Mouse (Mus musculus) ovary, postnatal 10 days (tissue): ENCODE measurements around the gene Vim.
A peak's percentile ranks its signal among the peaks of the same experiment; 100 is the strongest.

Experiments used
- DNase-seq: peaks from one replicate; pipeline ENCODE4 v3.0.0; 2022; ENCODE audit warnings: low spot score

The Vim gene

DNA sequence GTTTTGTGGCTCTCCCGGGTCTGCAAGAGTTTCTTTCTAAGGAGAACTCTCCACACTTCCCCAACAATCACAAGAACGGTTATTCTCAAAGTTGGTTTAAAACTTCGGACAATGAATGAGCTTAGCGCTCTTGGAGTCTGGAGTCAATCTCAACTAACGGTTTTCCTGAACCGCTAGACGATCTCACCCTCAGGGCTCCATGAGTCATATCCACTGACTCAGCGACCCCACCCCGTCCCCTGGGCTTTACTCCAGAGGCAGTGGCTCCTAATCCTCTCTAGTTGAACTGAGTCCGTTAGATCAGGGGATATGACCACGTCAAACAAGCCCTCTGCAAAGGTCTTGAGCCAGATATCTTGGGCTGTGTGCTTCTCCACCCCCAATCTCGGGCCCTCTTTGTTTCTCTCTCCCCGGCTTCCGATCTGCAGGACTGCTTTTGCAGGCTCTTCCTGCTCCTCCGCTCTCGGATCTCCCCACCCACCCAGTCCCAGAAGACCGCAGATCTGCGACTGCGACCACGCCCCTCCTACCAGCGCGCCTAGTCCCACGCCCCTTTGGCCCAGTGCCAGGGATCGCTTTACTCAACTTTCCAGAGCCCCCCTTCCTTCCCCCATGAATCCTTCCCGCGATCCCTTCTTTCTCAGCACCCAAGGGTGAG is at the start of gene Vim:
Gene Vim (plus strand): TSS at position 520 of the 658 bp plus-strand sequence.
- peak; percentile 83 for DNase-seq

DNA sequence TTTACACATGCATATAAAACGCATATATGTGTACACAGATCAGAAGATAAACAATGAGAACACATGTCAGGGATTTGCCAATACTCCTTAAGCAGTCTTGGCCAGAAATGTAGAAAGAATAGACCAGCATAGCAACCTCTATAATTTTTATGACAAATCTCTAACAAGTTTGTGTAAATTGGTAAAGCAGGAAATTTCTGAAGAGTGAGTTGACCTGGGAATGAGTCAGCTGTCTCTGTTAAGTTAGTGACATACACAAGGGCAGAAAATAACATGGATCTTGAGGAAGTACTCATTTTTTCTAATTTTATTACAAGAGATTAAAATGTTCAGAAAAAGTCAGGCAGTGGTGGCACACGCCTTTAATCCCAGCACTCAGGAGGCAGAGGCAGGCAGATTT is 47.5 kb upstream of the Vim start:
- DNase-seq, result no peak

DNA sequence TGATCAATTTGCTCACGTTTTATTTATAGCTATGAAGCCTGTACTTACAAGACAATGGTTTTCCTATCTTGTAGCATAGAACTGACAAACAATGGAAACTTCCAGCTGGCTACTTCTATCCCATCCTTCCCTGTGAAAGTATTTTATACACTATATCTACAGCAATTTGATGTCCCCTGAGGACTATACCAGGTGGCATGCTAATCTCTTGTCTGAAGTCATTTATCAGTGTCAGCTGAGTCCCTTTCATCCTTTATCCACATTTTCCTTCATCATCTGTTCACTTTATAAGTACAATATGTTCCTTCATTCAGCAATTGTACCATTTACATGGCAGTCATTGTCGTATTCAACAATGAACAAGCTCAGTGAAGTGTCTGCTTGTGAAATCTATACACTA is 46.6 kb upstream of the Vim start:
- no peak for DNase-seq

DNA sequence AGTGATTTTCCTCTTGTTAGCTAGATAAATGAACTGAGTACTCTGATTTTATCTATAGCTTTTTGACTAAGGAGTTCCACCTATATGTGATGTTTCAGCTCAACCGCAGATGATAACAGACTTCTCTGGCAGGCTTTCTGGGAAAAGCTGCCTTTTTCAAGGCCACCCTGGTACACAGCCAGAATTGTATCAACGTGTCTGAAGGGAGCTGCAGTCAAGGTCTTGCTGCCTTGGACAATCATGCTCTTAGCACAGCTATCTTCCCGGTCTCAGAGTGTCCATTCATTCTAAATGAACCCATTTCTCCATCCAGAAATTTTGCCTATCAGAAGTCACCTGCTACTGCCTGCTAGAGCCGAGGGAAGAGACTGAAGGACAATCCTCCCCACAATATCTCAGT is 46.2 kb upstream of the Vim start:
- no peak for DNase-seq

DNA sequence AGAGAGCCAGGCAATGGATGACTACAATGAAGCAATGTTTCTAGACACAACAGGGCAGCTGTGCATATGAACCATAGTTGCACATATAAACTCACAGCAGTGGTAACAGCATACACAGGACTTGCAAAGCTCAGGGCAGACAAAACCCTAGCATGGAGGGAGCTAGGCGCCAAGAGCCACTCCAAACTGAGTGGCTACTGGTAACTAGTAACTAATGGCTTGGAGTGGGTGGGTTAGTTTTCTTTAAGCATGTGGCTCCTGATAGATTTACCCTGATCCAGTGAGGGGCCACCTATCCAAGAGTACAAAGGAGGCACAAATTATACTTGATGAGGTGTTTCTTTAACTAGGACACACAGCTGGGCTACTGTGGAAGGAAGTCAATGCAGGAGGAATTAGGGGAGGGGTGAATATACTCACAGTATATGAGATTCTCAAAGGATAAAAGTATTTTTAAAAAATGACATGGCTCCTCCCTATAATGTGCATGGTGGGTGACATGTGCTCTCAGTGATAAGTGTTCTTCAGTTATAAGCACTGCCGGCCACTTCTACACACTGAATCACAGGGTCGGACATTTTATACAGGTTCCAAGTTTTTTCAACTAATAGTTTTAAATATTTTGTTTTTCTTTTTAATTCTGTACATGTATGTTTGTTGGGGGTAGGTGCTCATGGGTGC is 44.3 kb upstream of the Vim start:
- no peak for DNase-seq

DNA sequence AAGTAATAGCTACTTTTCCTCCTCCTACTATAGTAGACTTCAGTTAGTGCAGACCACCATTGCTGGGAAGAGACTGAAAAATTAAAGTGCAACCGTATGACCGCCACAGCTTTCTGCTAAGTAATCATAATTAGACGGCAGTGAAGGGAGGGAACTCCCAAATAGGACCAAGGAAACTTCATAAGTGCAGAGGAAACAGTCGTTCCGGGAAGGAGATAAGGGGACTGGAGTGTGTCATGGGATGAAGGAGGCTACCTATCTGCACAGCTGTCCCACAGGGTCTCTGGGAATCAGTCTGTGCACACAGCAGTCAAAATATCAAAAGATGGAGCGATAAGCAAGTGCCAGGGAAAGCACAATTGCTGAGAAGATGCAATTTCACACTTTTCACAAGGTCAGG is 43.1 kb upstream of the Vim start:
- DNase-seq, result no peak

DNA sequence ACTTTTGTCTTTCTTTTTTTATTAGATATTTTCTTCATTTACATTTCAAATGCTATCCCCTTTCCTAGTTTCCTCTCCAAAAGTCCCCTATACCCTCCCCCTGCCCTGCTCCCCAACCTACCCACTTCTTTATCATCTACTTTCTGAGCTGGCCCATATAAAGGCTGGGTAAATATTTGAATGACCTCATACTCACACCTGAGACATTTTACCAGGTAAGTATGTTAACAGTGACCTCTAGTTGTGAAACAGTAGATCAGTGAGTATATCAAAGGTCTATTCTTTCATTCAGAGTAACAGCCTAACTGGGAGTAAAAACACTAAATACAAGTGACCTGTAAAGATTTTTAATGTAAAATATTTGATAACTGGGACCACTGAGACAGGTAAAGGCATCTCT is 37.0 kb upstream of the Vim start:
- DNase-seq, result no peak

DNA sequence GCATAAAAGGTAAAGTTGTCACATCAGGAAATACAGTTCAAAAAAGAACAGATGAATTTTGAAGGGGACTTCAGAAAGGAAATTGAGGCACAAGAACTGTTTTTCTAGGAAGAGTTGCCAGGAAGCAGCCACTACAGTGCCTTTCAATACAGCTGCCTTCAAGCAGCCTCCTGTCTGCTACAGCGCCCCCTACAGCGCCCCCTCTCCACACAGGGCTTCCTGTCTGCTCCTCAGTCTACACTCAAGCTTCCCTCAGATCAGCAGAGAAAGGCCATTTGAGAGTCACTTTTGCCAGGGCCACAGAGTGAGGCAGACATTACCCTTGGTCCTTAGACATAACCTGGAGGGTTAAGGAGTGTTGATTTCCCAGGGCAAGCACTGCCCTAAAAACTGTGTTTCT is 36.0 kb upstream of the Vim start:
- no peak for DNase-seq

DNA sequence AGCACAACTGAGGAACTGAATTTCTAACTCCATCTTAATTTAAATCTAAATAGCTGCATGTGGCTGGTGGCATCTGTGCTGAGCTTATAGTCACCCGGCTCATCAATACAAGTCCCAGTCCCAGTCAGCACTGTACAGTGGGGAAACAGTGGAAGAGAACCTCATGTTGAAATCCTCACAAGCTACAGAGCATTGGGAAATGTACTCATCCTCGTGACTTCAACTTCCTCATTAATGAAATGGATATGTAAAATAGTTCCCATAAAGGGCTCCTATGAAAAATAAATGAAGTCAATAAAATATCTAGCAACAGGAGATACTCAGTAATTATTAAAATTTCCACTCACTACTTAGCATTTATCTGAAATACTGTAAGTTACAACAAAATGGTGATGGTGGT is 35.5 kb upstream of the Vim start:
- DNase-seq, result no peak

DNA sequence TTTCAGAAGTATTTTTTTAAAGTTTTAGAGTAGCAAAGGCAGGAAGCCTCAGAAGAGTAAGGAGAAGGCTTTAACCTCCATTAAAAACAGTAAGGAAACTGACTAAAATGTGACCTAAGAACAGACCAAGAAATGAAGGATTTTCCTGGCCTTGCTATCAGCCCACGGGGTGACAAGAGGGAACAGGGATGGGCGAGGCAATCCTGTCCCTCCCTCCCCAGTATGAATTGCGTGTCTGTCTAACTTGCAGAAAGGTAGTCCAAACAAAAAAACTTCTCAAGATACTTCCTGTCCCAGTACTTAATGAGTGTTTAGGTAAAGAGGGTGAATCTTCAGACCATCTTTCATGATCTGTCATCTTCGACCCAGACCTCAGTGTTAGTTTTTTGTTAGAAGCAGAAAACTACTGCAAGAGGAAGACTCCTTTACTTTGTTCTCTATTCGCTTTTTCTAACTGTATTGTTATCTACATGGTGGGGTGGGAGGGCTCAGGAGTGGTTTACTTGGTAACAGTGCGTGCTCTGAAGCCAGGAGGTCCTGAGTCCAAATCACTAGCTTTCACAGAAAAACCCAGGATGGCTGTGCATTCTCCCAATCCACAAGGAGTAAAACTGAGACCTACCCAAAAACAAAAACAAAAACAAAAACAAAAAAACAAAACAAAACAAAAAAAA is 34.9 kb upstream of the Vim start:
- no peak for DNase-seq

DNA sequence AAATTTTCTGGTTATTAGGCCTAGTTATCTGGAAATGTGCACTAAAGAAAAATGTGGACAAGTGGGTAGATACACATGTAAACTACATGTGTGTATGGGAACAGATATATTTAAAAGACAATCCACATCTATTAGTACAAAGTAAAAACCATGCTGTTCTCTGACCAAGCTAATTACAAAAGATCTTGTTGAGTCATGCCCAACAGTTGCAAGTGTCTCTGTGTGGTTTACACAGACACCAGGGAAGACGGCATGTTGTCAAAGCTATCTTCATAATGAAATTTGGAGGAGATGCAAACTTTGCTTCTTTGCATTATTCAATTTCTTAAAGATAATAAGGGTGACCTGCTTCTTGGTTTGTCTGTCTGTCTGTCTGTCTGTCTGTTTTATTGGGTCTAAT is 33.9 kb upstream of the Vim start:
- DNase-seq, result no peak

DNA sequence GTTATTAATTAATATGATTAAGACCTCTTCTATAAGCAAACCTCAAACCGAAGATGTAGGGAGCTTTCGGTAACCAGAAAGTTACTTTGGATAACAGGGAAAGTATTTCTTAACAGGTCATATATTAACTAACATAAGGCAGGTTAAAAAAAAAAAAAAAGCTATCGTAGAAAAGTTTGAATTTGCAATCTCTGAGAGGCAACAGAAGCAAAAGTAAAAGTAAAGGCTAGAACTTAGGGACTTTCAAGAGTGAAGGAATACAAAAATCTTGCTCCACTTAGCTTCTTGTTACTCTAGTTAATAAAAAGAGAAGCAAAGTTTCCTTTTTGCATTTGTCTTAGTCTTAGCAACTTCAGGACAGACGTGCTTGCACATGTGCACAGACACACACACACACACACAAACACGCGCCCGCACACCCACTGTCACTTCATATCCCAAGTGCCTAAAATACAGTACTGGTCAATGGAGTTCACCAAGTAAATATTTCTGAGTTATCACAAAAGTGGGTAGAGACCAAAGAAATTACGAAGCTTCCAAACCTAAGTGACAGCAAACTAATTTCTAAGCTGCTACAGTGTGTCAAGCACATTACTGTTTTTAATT is 30.1 kb upstream of the Vim start:
- no peak for DNase-seq

DNA sequence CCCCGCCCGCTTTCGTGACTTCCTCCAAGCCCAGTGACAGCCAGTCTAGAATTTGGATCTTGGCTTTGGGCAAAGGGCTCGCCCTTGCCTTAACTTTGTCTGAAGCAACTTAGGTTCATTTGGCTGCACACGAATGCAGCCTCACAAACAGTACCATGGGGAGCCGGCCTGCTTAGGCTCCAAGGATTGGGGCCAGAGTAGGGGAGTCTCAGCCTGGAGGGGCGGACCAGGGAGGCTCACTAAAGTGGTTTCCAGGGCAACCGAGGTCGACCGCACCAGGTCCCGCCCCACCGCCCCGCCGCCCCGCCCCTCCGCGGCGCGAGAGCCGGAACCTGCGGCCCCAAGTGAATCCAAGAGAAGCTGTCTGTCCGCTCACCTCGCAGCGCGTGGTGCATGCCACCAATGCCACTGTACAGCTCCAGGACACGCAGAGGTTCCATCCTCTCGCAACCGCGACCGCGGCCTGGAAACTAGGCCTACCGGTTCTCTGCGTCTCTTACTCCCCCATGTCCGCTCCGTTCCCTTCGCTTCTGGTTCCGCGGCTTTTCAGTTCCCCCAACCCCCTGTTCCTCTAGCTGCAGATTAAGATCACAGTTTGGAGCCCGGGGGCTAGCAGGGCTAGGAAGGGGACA is 29.4 kb upstream of the Vim start, which contains the start of gene Trdmt1:
Gene Trdmt1 (minus strand): TSS at position 476 of the 632 bp plus-strand sequence.
- DNase-seq, result peak; percentile 85

DNA sequence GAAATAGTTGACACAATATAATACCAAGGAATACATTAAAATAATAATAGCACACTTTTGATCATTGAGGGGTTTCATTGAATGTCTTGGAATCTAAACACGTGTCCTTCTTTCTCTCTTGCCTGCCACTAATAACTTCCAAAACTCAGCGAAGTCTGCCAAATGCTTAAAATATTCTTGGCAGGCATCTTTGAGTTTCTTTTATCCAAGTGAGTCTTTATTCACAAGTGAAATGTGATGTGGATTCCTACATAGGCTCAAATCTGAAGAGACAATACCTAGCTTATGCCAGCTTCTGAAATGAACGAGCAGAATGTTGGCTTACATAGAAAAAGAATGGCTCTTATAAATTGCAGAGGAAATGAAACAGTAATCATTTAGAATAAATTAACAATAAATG is 25.0 kb upstream of the Vim start:
- no peak for DNase-seq

DNA sequence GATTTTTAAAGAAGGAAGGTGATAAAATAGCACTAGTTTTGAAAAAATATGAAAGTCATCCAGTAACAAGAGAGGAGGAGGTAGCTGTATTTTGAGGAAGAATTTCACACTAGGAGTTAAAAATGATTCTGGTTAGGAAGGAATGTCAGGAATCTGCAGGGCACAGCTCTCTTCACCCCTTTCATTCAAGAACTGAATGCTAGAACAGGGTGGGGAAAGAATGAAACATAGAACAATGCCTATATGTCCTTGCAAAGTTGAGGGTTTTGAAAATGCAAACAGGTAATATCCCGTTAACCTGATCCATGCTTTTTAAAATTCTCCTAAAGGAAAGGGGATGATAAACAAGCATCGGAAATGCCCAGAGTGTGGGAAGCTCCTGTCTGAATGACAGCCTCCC is 19.8 kb upstream of the Vim start:
- no peak for DNase-seq

DNA sequence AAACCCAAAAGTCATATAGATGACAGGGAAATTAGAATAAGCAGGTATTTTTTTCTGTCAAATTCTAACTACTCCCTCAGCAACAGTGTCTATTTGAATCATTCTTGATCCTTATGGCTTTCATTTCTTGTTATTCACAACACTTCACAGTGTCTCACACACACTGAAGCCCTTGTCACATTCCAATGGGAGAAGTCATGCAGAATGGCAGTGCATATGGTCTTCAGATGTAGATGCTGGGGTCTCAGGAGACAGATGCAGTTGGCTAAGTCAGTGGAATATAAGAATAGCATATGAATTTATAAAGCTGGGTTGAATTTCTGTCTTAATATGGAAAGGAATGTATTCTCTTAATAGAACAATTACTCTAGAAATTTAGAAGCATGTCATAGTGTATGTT is 17.5 kb upstream of the Vim start:
- no peak for DNase-seq

DNA sequence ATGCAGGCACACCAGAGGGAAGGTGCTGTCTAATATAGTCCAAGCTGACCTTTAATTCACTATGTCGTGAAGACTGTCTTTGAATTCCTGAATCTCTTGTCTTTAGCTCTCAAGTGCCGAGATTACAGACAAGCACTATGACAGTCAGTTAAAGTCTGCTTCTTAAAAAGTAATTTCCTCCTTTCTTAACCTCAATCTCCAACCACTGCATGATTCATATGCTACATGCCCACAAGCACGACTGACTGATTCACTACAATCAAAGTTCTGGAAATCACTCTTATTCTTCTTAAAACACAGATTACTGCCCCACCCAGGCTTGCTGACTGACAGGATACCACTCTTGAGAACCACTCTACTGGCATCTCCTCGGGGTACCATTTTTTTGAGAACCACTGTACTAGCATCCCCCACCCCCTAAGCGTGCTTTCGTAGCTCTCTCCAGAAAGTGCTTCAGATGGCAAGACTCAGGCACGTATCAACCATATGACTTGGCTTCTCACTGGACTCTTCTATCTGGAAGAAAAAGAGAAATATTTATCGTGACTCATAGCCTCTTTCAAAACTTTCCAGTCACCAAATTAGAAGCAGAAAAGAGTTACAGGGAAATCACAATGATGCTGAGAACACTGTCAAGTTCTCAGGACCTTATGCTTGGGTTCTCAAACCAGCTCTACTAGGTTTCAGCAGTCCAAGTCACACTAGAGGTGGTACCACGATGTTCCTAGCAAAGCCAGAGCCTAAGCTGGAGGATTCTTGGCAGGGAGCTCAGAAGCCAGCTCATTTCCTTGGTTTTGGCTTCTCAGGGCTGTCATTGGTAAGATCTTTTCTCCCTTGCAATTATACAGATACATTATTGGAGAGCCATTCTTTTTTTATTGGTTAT is 16.3 kb upstream of the Vim start:
- DNase-seq, result no peak

DNA sequence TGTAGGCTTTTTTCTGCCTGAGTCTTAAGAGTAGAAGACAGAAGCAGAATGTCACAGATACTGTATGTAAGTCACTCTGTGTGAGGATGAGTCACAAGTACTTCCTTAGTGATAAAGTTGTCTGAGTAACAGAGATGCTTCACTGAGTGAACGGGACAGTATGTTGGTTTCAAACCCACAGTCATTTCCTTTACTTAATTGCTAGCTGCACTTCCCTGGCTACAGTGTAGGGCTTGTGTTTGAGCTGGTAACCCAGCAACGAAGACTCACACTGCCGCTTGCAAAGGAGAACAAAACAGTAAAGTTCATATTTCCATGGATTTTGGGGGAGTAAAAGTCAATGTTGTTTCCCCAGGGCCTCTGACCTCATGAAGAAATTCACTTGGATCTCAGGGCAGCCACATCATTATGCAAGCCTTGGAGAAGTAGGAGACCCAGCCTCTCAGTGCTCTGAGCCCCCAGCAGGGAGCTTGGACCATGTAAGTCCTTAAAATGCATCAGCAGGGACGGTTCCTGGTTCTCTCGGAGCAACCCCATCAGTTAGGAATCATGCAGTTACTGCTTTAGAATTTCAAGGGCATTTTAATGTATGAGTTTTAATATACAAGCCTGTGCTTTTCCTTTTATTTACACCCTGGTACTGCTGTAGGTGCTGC is 15.0 kb upstream of the Vim start:
- DNase-seq, result no peak

DNA sequence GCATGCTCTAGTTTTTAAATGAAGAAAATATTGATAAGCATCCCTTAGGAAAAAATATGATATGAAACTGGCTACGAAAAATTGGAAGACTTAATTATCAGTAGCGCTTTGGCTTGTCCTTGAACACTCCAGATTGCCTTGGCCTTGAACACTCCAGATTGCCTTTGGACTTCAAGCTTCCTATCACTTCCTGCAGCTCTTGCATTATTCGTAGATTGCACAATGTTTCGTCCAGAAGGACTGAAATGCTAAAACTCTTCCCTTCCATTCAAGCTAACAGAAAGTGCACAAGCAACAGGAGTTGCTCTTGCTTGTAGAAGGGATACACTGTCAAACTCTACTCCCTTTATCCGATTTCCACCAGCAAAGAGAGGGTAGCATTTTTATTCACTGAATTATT is 14.4 kb upstream of the Vim start:
- DNase-seq, result no peak

DNA sequence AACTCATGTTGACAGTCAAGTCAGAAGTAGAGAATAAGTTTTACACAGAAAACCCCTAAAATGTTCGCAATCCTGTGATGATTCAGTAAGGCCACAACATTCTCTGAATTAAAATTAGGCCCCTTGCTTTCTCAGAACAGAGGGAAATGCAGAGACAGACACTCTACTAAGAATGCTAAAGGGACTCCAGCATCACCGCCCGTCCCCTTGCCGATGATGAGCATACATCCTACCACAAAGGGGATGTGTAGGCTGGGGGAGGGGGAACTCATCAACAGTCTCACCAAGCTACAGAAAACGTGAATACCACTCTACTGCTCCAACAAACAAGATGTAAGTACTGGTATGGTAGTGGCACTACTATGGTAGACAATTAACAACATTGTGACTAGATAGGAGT is 14.0 kb upstream of the Vim start:
- no peak for DNase-seq

DNA sequence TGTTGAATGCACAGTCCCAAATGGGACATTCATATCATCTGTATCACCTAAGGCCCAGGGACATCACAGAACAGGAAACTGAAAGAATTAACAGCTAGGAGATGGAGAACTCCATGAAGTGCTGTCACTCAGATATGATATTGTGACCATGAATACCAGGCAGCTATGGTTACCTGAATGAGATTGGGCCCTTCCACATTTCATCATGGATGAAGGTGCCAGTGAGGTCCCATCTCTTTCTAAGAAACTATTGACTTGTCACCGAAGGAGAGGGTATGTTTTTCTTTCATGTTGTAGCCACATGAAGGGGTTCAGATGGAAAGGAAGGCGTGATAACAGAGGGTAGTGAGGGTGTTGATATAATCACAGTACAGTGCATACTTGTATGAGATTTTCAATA is 13.3 kb upstream of the Vim start:
- DNase-seq, result no peak
